Mouse (Mus musculus): ENCODE results near the gene Gm20388.

DNA sequence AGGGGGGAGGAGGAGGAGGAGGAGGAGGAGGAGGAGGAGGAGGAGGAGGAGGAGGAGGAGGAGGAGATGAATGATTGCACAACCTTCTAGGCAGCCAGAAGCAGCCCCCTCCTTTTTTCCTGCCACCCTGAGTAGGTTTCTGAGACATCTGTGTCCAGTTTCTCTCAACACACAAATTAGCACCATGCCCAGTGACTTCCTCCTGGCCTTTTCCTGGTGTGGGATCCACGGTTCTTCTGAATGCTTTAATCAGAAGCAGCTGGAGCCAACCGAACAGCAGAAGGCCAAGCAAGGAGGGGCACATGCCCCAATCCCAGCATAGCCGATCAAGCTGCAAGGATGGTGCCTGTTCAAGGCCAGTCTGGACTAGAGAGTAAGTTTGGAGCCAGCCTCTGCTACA is 3889.2 kb downstream of the Gm20388 start:
- TF ChIP-seq CTCF (IDR thresholded peaks at IDR 0.05; ENCODE audit: insufficient read depth, low read depth, low read length) (no peak), POLR2A (IDR thresholded peaks at IDR 0.05; ENCODE audit: insufficient read depth, low read depth, low read length) (no peak)

All from olfactory bulb, adult 2 months (tissue).